Mouse (Mus musculus) liver, embryonic 13.5 days (tissue): Measurements from ENCODE around the gene Arhgap24. TPM values are rescaled to one million over a fixed set of nuclear protein-coding genes. Genes with fewer than 3 reads are reported as not detected.

Source experiments
- ATAC-seq: fragments of 200-750 bp; cut with Nextera tagmentation; 2 replicates; pipeline ENCODE4 v1.8.0; 2017; ENCODE audit warnings: low read depth, mild to moderate bottlenecking, moderate number of reproducible peaks, moderate library complexity
- DNase-seq: peaks from one replicate; pipeline ENCODE4 v3.0.0; 2022
- H3K27ac ChIP-seq: fragments of 300-500 bp; sonication (generic); 2 replicates; pipeline ENCODE4 v1.5.1; 2015; ENCODE audit warnings: moderate library complexity, mild to moderate bottlenecking, inconsistent platforms
- H3K27me3 ChIP-seq: fragments of 300-500 bp; sonication (generic); 2 replicates; pipeline ENCODE4 v1.6.1; 2015; ENCODE audit warnings: mild to moderate bottlenecking, inconsistent platforms
- H3K36me3 ChIP-seq: fragments of 300-500 bp; sonication (generic); 2 replicates; pipeline ENCODE4 v1.6.1; 2015; ENCODE audit warnings: mild to moderate bottlenecking, inconsistent platforms
- H3K4me1 ChIP-seq: fragments of 300-500 bp; sonication (generic); replicated peaks from 2 replicates; pipeline ENCODE4 v1.6.1; 2015; ENCODE audit warnings: inconsistent platforms
- H3K4me2 ChIP-seq: fragments of 300-500 bp; sonication (generic); 2 replicates; pipeline ENCODE4 v1.6.1; 2015; ENCODE audit warnings: inconsistent platforms, mild to moderate bottlenecking, moderate library complexity
- H3K4me3 ChIP-seq: fragments of 300-500 bp; sonication (generic); replicated peaks from 2 replicates; pipeline ENCODE4 v1.5.1; 2015; ENCODE audit warnings: mild to moderate bottlenecking, inconsistent platforms
- H3K9ac ChIP-seq: fragments of 300-500 bp; sonication (generic); 2 replicates; pipeline ENCODE4 v1.6.1; 2015; ENCODE audit warnings: mild to moderate bottlenecking, inconsistent platforms
- H3K9me3 ChIP-seq: fragments of 300-500 bp; sonication (generic); replicated peaks from 2 replicates; pipeline ENCODE4 v1.6.1; 2016; ENCODE audit warnings: inconsistent platforms
- WGBS: fragments of 180-500 bp; shearing (Covaris S2); methylation state at CpG from one replicate; pipeline ENCODE4 v1.1.7; 2015; ENCODE audit not compliant: insufficient replicate concordance; 5-methylcytosine and 5-hydroxymethylcytosine counted together
- polyA plus RNA-seq: library from polyadenylated mRNA; unstranded; fragments of >200 nt; fragmentation: Nextera tagmentation; extraction: Ambion mirVana; gene quantifications from 2 replicates; pipeline ENCODE4 v1.2.1, GENCODE M21; 2015

Gene Arhgap24
- polyA plus RNA-seq, 1 experiment from 2014 or later, result 2.0 TPM

DNA sequence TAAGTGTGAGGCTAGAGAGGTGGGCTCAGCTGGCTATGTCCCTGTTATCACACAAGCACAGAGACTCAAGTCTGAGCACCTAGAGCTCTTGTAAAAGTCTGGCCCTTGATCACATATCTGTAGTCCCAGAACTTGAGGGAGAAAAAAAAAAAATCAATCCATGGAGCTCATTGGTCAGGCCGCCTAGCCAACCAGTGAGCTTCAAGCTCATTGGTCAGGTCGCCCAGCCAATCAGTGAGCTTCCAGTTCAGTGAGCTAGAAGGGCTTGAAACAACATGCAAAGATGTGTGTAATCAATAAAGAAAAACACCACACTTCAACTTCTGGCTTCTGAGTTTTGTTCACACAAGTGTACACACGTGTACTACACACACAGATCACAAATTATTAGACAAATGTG is 242.4 kb downstream of the Arhgap24 start:
- no peaks in the 10 kb centered on the region for H3K27me3 ChIP-seq
- no peaks in the 10 kb centered on the region for H3K9me3 ChIP-seq
- H3K4me2 ChIP-seq, result no peak overlapping the region
- H3K9ac ChIP-seq, result no peak overlapping the region
- no peak overlapping the region for H3K4me3 ChIP-seq
- DNase-seq (no peak), ATAC-seq (no peak)
- no peaks in the 10 kb centered on the region for H3K36me3 ChIP-seq
- no peaks in the 10 kb centered on the region for H3K4me1 ChIP-seq
- no peak overlapping the region for H3K27ac ChIP-seq
- WGBS, result 73% methylated on average over 3 of the region's 3 CpGs

- Histone ChIP-seq H3K27me3 (no peaks in the 10 kb centered on the region), H3K36me3 (no peaks in the 10 kb centered on the region), H3K4me3 (no peak overlapping the region), H3K27ac (no peak overlapping the region), H3K4me2 (0 out of 2 replicates have a peak overlapping the region, but pooled peaks have one; percentile 1), H3K9me3 (no peaks in the 10 kb centered on the region), H3K4me1 (no peaks in the 10 kb centered on the region), H3K9ac (no peak overlapping the region)
- 28% methylated on average over 8 of the region's 9 CpGs for WGBS
- no peak for ATAC-seq
- DNase-seq, result no peak
Observed at GRCm38 (mm10) chr5:102724813-102725348, 243.7 kb downstream of the Arhgap24 start.

- Histone ChIP-seq H3K27me3 (no peaks in the 10 kb centered on the region), H3K36me3 (no peaks in the 10 kb centered on the region), H3K27ac (no peak overlapping the region), H3K4me3 (no peak overlapping the region), H3K9me3 (no peaks in the 10 kb centered on the region), H3K4me2 (0 out of 2 replicates have a peak overlapping the region, but pooled peaks have one; percentile 1), H3K9ac (no peak overlapping the region), H3K4me1 (no peaks in the 10 kb centered on the region)
- ATAC-seq, result no peak
- no peak for DNase-seq
- 48% methylated on average over 6 of the region's 6 CpGs for WGBS
Observed at GRCm38 (mm10) chr5:102725365-102725764, 244.2 kb downstream of the Arhgap24 start.

DNA sequence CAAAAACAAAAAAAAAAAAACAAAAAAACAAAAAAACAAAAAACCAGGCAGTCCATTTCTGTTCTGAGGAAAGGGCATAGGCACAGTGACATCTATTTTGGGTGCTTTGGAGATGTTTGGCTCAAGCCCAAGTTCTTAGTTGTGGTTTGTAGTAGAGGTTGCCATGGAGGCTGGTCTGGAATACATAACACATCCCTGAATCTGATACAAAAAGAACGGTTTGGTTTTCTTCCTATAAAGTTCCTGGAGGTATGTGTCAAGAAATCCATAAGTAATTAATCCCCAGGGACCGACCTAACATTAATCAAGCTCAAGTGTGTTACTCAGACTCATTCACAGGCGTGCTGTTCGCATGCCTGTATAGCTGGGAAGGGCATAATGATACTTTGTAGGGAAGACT is 245.8 kb downstream of the Arhgap24 start:
- no peak overlapping the region for H3K9ac ChIP-seq
- no peak overlapping the region for H3K4me2 ChIP-seq
- H3K27ac ChIP-seq, result no peak overlapping the region
- 64% methylated on average over 4 of the region's 4 CpGs for WGBS
- ATAC-seq (no peak), DNase-seq (no peak)
- no peak overlapping the region for H3K4me3 ChIP-seq
- H3K27me3 ChIP-seq, result no peaks in the 10 kb centered on the region
- no peaks in the 10 kb centered on the region for H3K9me3 ChIP-seq
- no peaks in the 10 kb centered on the region for H3K36me3 ChIP-seq
- H3K4me1 ChIP-seq, result no peaks in the 10 kb centered on the region

DNA sequence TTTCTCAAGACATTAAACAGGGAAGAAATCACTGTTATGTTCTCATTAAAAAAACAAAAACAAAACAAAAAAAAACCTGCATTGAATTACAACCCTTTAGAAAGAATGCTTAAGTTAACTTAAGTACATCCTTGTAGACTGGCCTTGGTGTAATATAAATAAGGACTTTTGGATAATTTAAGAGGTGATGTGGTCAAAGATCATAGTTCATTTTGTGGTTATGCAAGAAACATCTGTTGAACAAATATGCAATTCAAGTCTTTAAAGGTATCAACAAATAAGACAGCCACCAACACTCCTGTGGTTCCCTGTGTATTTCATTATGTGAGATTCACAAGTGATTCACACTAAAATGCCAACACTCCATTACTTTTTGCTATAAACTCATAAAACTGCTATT is 247.3 kb downstream of the Arhgap24 start:
- H3K27ac ChIP-seq, result no peak overlapping the region
- H3K27me3 ChIP-seq, result no peaks in the 10 kb centered on the region
- H3K4me2 ChIP-seq, result no peak overlapping the region
- H3K9me3 ChIP-seq, result no peaks in the 10 kb centered on the region
- no peak overlapping the region for H3K9ac ChIP-seq
- no peaks in the 10 kb centered on the region for H3K4me1 ChIP-seq
- H3K4me3 ChIP-seq, result no peak overlapping the region
- ATAC-seq (no peak), DNase-seq (no peak)
- no peaks in the 10 kb centered on the region for H3K36me3 ChIP-seq

DNA sequence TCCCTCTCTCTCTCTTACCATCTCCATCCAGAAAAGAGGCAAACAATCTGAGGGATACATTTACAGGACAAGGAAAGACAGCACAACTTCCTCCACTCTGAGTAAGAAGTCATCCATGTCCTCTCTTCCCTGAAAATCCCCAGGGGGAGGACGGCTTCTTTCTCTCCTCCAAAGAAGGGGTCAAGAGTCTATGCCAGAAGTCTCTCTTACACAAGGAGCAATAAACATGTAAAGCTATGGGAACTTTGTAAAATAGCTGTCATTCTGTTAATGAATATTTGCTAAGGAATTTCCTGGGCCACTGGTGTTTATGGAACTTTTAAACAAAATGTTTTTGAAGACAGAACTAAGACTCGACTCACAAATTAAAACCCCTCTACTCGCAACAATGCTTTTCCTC is 248.3 kb downstream of the Arhgap24 start:
- no peaks in the 10 kb centered on the region for H3K36me3 ChIP-seq
- H3K4me2 ChIP-seq, result no peak overlapping the region
- H3K9me3 ChIP-seq, result no peaks in the 10 kb centered on the region
- H3K9ac ChIP-seq, result no peak overlapping the region
- 61% methylated on average over 3 of the region's 3 CpGs for WGBS
- ATAC-seq (no peak), DNase-seq (no peak)
- H3K27me3 ChIP-seq, result no peaks in the 10 kb centered on the region
- H3K4me3 ChIP-seq, result no peak overlapping the region
- H3K27ac ChIP-seq, result no peak overlapping the region
- H3K4me1 ChIP-seq, result no peaks in the 10 kb centered on the region

- Histone ChIP-seq H3K9ac (no peak overlapping the region), H3K4me1 (no peaks in the 10 kb centered on the region), H3K36me3 (no peaks in the 10 kb centered on the region), H3K4me3 (no peak overlapping the region), H3K4me2 (no peak overlapping the region), H3K9me3 (no peaks in the 10 kb centered on the region), H3K27ac (no peak overlapping the region), H3K27me3 (no peaks in the 10 kb centered on the region)
- WGBS, result 81% methylated on average over 5 of the region's 5 CpGs
- ATAC-seq, result no peak
- DNase-seq, result no peak
Observed at GRCm38 (mm10) chr5:102736131-102736530, 254.9 kb downstream of the Arhgap24 start.

- Histone ChIP-seq H3K4me2 (no peak overlapping the region), H3K27me3 (no peaks in the 10 kb centered on the region), H3K27ac (no peak overlapping the region), H3K4me3 (no peak overlapping the region), H3K9ac (no peak overlapping the region), H3K9me3 (no peaks in the 10 kb centered on the region), H3K36me3 (no peaks in the 10 kb centered on the region), H3K4me1 (no peaks in the 10 kb centered on the region)
- DNase-seq (no peak), ATAC-seq (no peak)
- 56% methylated on average over 5 of the region's 5 CpGs for WGBS
Observed at GRCm38 (mm10) chr5:102742554-102743255, 261.5 kb downstream of the Arhgap24 start.

GRCm38 (mm10) chr5:102743436-102743835 is 262.2 kb downstream of the Arhgap24 start:
- WGBS, result 73% methylated on average over 3 of the region's 3 CpGs
- no peak for DNase-seq

GRCm38 (mm10) chr5:102744051-102744450 is 262.9 kb downstream of the Arhgap24 start:
- Histone ChIP-seq H3K27me3 (no peaks in the 10 kb centered on the region), H3K27ac (no peak overlapping the region), H3K4me3 (no peak overlapping the region), H3K4me1 (no peaks in the 10 kb centered on the region), H3K4me2 (no peak overlapping the region), H3K9ac (no peak overlapping the region), H3K9me3 (no peaks in the 10 kb centered on the region), H3K36me3 (no peaks in the 10 kb centered on the region)
- DNase-seq (no peak), ATAC-seq (no peak)
- WGBS, result 55% methylated on average over 4 of the region's 4 CpGs

More at GRCm38 (mm10) chr5:102743436-102743835, 262.2 kb downstream of the Arhgap24 start:
- ATAC-seq, result no peak
- H3K27ac ChIP-seq, result no peak overlapping the region
- no peaks in the 10 kb centered on the region for H3K9me3 ChIP-seq
- H3K4me2 ChIP-seq, result no peak overlapping the region
- H3K4me1 ChIP-seq, result no peaks in the 10 kb centered on the region
- H3K4me3 ChIP-seq, result no peak overlapping the region
- H3K36me3 ChIP-seq, result no peaks in the 10 kb centered on the region
- no peak overlapping the region for H3K9ac ChIP-seq
- H3K27me3 ChIP-seq, result no peaks in the 10 kb centered on the region

- ATAC-seq, result no peak
- no peaks in the 10 kb centered on the region for H3K4me1 ChIP-seq
- no peak overlapping the region for H3K9ac ChIP-seq
- no peaks in the 10 kb centered on the region for H3K9me3 ChIP-seq
- no peak overlapping the region for H3K27ac ChIP-seq
- no peak overlapping the region for H3K4me3 ChIP-seq
- H3K36me3 ChIP-seq, result no peaks in the 10 kb centered on the region
- no peak overlapping the region for H3K4me2 ChIP-seq
- H3K27me3 ChIP-seq, result no peaks in the 10 kb centered on the region
- no peak for DNase-seq
- 64% methylated on average over 9 of the region's 9 CpGs for WGBS
Observed at GRCm38 (mm10) chr5:102748146-102748545, 267.0 kb downstream of the Arhgap24 start.

- Histone ChIP-seq H3K4me2 (no peak overlapping the region), H3K4me1 (no peaks in the 10 kb centered on the region), H3K4me3 (no peak overlapping the region), H3K9ac (no peak overlapping the region), H3K27me3 (no peaks in the 10 kb centered on the region), H3K36me3 (no peaks in the 10 kb centered on the region), H3K27ac (no peak overlapping the region), H3K9me3 (no peaks in the 10 kb centered on the region)
- DNase-seq (no peak), ATAC-seq (no peak)
- 59% methylated on average over 8 of the region's 8 CpGs for WGBS
Observed at GRCm38 (mm10) chr5:102749020-102749419, 267.8 kb downstream of the Arhgap24 start.
